Mouse (Mus musculus): ENCODE data around the gene Tyk2.
A peak's percentile ranks its signal among the peaks of the same experiment; 100 is the strongest.

The Tyk2 gene

GRCm38 (mm10) chr9:21149654-21150419, 18.8 kb upstream of the Tyk2 start, which contains the start of gene Cdc37:
Cdc37 (minus strand) TSS chr9:21149982.
- DNase-seq (ENCODE audit: low read depth, low spot score), result peak; percentile 88

- no peak for DNase-seq (ENCODE audit: low read depth, low spot score)
Observed at GRCm38 (mm10) chr9:21149077-21149653, 18.1 kb upstream of the Tyk2 start.

- peak; percentile 34 for DNase-seq (ENCODE audit: low read depth, low spot score)
Observed at GRCm38 (mm10) chr9:21148427-21148826, 17.4 kb upstream of the Tyk2 start.

GRCm38 (mm10) chr9:21146722-21147121, 15.7 kb upstream of the Tyk2 start:
- no peak for DNase-seq (ENCODE audit: low read depth, low spot score)

GRCm38 (mm10) chr9:21145431-21145830, 14.4 kb upstream of the Tyk2 start:
- no peak for DNase-seq (ENCODE audit: low read depth, low spot score)

- no peak for DNase-seq (ENCODE audit: low read depth, low spot score)
Observed at GRCm38 (mm10) chr9:21144361-21144760, 13.3 kb upstream of the Tyk2 start.

GRCm38 (mm10) chr9:21141922-21142321, 10.9 kb upstream of the Tyk2 start:
- DNase-seq (ENCODE audit: low read depth, low spot score), result no peak

- DNase-seq (ENCODE audit: low read depth, low spot score), result no peak
Observed at GRCm38 (mm10) chr9:21138386-21138785, 7.3 kb upstream of the Tyk2 start.

GRCm38 (mm10) chr9:21137229-21137628, 6.2 kb upstream of the Tyk2 start:
- DNase-seq (ENCODE audit: low read depth, low spot score), result peak; percentile 80

GRCm38 (mm10) chr9:21136401-21136800, 5.4 kb upstream of the Tyk2 start:
- DNase-seq (ENCODE audit: low read depth, low spot score), result no peak

GRCm38 (mm10) chr9:21135941-21136381, 4.9 kb upstream of the Tyk2 start:
- DNase-seq (ENCODE audit: low read depth, low spot score), result no peak

GRCm38 (mm10) chr9:21135329-21135890, 4.4 kb upstream of the Tyk2 start:
- DNase-seq (ENCODE audit: low read depth, low spot score), result no peak

GRCm38 (mm10) chr9:21134595-21135328, 3.7 kb upstream of the Tyk2 start:
- no peak for DNase-seq (ENCODE audit: low read depth, low spot score)

- DNase-seq (ENCODE audit: low read depth, low spot score), result peak; percentile 27
Observed at GRCm38 (mm10) chr9:21133064-21133707, 2.1 kb upstream of the Tyk2 start.

GRCm38 (mm10) chr9:21132102-21132775, 1.2 kb upstream of the Tyk2 start:
- peak; percentile 44 for DNase-seq (ENCODE audit: low read depth, low spot score)

- no peak for DNase-seq (ENCODE audit: low read depth, low spot score)
Observed at GRCm38 (mm10) chr9:21126259-21126627, 4.8 kb downstream of the Tyk2 start.

- DNase-seq (ENCODE audit: low read depth, low spot score), result no peak
Observed at GRCm38 (mm10) chr9:21125502-21126258, 5.4 kb downstream of the Tyk2 start.

GRCm38 (mm10) chr9:21124837-21125236, 6.2 kb downstream of the Tyk2 start:
- no peak for DNase-seq (ENCODE audit: low read depth, low spot score)

- DNase-seq (ENCODE audit: low read depth, low spot score), result no peak
Observed at GRCm38 (mm10) chr9:21121483-21121882, 9.6 kb downstream of the Tyk2 start.

- DNase-seq (ENCODE audit: low read depth, low spot score), result no peak
Observed at GRCm38 (mm10) chr9:21117073-21117472, 14.0 kb downstream of the Tyk2 start.

Measured in ES-CJ7 (cell line).